In genomic region chr6:51456198-51456597, GRCm38 (mm10) we compare ENCODE assay signal across 28 mouse cellular contexts. TPM values are rescaled to one million over a fixed set of nuclear protein-coding genes. Genes with fewer than 3 reads are reported as not detected.
DNase-seq lines count a peak whose midpoint lies in the region; ATAC-seq lines count a peak whose summit lies in the region.
"Had no signal": no experiment of that assay in that cellular context is flagged by ENCODE, and none has a peak within 500 bp of the region (broad histone marks: within the 10 kb centered on the region; RNA-seq: fewer than 3 reads in every experiment).

No protein-coding gene starts in this region.

- H3K27me3 ChIP-seq in embryonic facial prominence, embryonic 11.5 days (ENCODE audit: control insufficient read depth, insufficient read depth, low read length), result no peaks in the 10 kb centered on the region
- H3K27me3 ChIP-seq in embryonic facial prominence, embryonic 10.5 days (replicated peaks; ENCODE audit: low read depth, poor library complexity, severe bottlenecking), result no peaks in the 10 kb centered on the region
- H3K27me3 ChIP-seq in midbrain, embryonic 15.5 days (replicated peaks), result no peaks in the 10 kb centered on the region
- no peaks in the 10 kb centered on the region for H3K27me3 ChIP-seq in midbrain, embryonic 14.5 days (ENCODE audit: control insufficient read depth, insufficient read depth, low read length)
- H3K27me3 ChIP-seq in limb, embryonic 10.5 days (ENCODE audit: low read depth, poor library complexity, severe bottlenecking), result no peaks in the 10 kb centered on the region
- no peaks in the 10 kb centered on the region for H3K27me3 ChIP-seq in splenic B cell, adult 2 months (ENCODE audit: control insufficient read depth, insufficient read depth, low read length, poor library complexity, severe bottlenecking)
- H3K27me3 ChIP-seq: forebrain, embryonic 13.5 days; heart, embryonic 15.5 days; hindbrain, embryonic 15.5 days; limb, embryonic 13.5 days had no signal

- no peak overlapping the region for H3K9ac ChIP-seq in embryonic facial prominence, embryonic 11.5 days (replicated peaks; ENCODE audit: low read length)
- no peak overlapping the region for H3K9ac ChIP-seq in midbrain, embryonic 15.5 days
- H3K9ac ChIP-seq in midbrain, embryonic 14.5 days (replicated peaks; ENCODE audit: low read length), result no peak overlapping the region
- H3K9ac ChIP-seq: forebrain, embryonic 13.5 days; heart, embryonic 15.5 days; hindbrain, embryonic 15.5 days; limb, embryonic 13.5 days; liver, embryonic 14.5 days had no signal

- peaks cover 8% of the 10 kb centered on the region for H3K36me3 ChIP-seq in embryonic facial prominence, embryonic 11.5 days (replicated peaks; ENCODE audit: control insufficient read depth, insufficient read depth, low read depth, low read length)
- peaks cover 38% of the 10 kb centered on the region for H3K36me3 ChIP-seq in embryonic facial prominence, embryonic 10.5 days (replicated peaks)
- peaks cover 24% of the 10 kb centered on the region for H3K36me3 ChIP-seq in midbrain, embryonic 15.5 days (replicated peaks)
- peaks cover 38% of the 10 kb centered on the region for H3K36me3 ChIP-seq in midbrain, embryonic 14.5 days (ENCODE audit: control insufficient read depth, insufficient read depth, low read length)
- H3K36me3 ChIP-seq in limb, embryonic 10.5 days, result peaks cover 35% of the 10 kb centered on the region
- peaks cover 10% of the 10 kb centered on the region for H3K36me3 ChIP-seq in splenic B cell, adult 2 months (ENCODE audit: control insufficient read depth, insufficient read depth, low read length, poor library complexity, severe bottlenecking)

- no peaks in the 10 kb centered on the region for H3K9me3 ChIP-seq in embryonic facial prominence, embryonic 11.5 days (replicated peaks; ENCODE audit: control insufficient read depth, low read length)
- no peaks in the 10 kb centered on the region for H3K9me3 ChIP-seq in embryonic facial prominence, embryonic 10.5 days
- H3K9me3 ChIP-seq in midbrain, embryonic 15.5 days, result no peaks in the 10 kb centered on the region
- H3K9me3 ChIP-seq in midbrain, embryonic 14.5 days (ENCODE audit: control insufficient read depth, low read length), result no peaks in the 10 kb centered on the region
- H3K9me3 ChIP-seq in limb, embryonic 10.5 days (replicated peaks), result no peaks in the 10 kb centered on the region
- H3K9me3 ChIP-seq: forebrain, embryonic 13.5 days; G1E; heart, embryonic 10.5 days; heart, embryonic 15.5 days; hindbrain, embryonic 15.5 days; limb, embryonic 13.5 days had no signal

- ATAC-seq in embryonic facial prominence, embryonic 11.5 days (replicated peaks; ENCODE audit: insufficient number of reproducible peaks, low FRiP score, low TSS enrichment, low read depth), result no peak
- no peak for ATAC-seq in midbrain, embryonic 15.5 days (replicated peaks)
- ATAC-seq in midbrain, embryonic 14.5 days (ENCODE audit: low FRiP score, low TSS enrichment), result no peak
- ATAC-seq: forebrain, embryonic 13.5 days; inflammation-experienced regulatory T-cells, adult 6 months had no signal

- no peak overlapping the region for H3K4me3 ChIP-seq in embryonic facial prominence, embryonic 11.5 days (ENCODE audit: low read depth, low read length)
- no peak overlapping the region for H3K4me3 ChIP-seq in embryonic facial prominence, embryonic 10.5 days
- H3K4me3 ChIP-seq in midbrain, embryonic 15.5 days, result no peak overlapping the region
- no peak overlapping the region for H3K4me3 ChIP-seq in midbrain, embryonic 14.5 days (replicated peaks; ENCODE audit: low read depth, low read length)
- no peak overlapping the region for H3K4me3 ChIP-seq in limb, embryonic 10.5 days
- H3K4me3 ChIP-seq: forebrain, embryonic 13.5 days; heart, embryonic 10.5 days; heart, embryonic 15.5 days; hindbrain, embryonic 15.5 days; limb, embryonic 13.5 days had no signal

- peak; percentile 54 for DNase-seq in embryonic facial prominence, embryonic 11.5 days (ENCODE audit: low spot score)
- no peak for DNase-seq in embryonic facial prominence, embryonic 10.5 days (ENCODE audit: low spot score)
- DNase-seq in midbrain, embryonic 14.5 days, result no peak
- peak; percentile 27 for DNase-seq in limb, embryonic 10.5 days (ENCODE audit: low spot score)
- peak; percentile 12 for DNase-seq in splenic B cell, adult 2 months (ENCODE audit: low read depth, low spot score)
- no peak for DNase-seq in ovary, postnatal 36 days (ENCODE audit: low spot score)
- no peak for DNase-seq in layer of hippocampus, adult 11-12 months (ENCODE audit: low spot score)
- DNase-seq: adrenal gland, postnatal 14 days; cerebellum, adult 11 months; cerebellum, adult 9-10 months; cerebellum, postnatal 36 days; gastrocnemius, postnatal 10 days; kidney, adult 18-20 months; kidney, postnatal 36 days; lung, adult 2 months; lung, postnatal 10 days; right cerebral cortex, postnatal 4 days; thymus, postnatal 4 days had no signal

- H3K4me2 ChIP-seq in embryonic facial prominence, embryonic 11.5 days (ENCODE audit: low read depth, low read length), result no peak overlapping the region
- H3K4me2 ChIP-seq in midbrain, embryonic 15.5 days, result no peak overlapping the region
- H3K4me2 ChIP-seq in midbrain, embryonic 14.5 days (ENCODE audit: low read length), result no peak overlapping the region
- H3K4me2 ChIP-seq: forebrain, embryonic 13.5 days; heart, embryonic 15.5 days; hindbrain, embryonic 15.5 days; limb, embryonic 13.5 days had no signal

- peaks cover 2% of the 10 kb centered on the region; the same call in 1 of the 2 replicates for H3K4me1 ChIP-seq in embryonic facial prominence, embryonic 11.5 days (ENCODE audit: control insufficient read depth, insufficient read depth, low read length)
- peaks cover 14% of the 10 kb centered on the region; the same call in 1 of the 2 replicates for H3K4me1 ChIP-seq in embryonic facial prominence, embryonic 10.5 days
- H3K4me1 ChIP-seq in midbrain, embryonic 15.5 days, result no peaks in the 10 kb centered on the region; the same call in 1 of the 2 replicates
- no peaks in the 10 kb centered on the region for H3K4me1 ChIP-seq in midbrain, embryonic 14.5 days (ENCODE audit: control insufficient read depth, insufficient read depth, low read length)
- peaks cover 9% of the 10 kb centered on the region for H3K4me1 ChIP-seq in limb, embryonic 10.5 days
- H3K4me1 ChIP-seq: forebrain, embryonic 13.5 days; heart, embryonic 15.5 days had no signal

- no peak overlapping the region for H3K27ac ChIP-seq in embryonic facial prominence, embryonic 11.5 days (replicated peaks; ENCODE audit: low read depth, low read length)
- H3K27ac ChIP-seq in embryonic facial prominence, embryonic 10.5 days (replicated peaks), result no peak overlapping the region
- peak overlapping the region; percentile 18; the same call in 1 of the 2 replicates for H3K27ac ChIP-seq in midbrain, embryonic 15.5 days
- H3K27ac ChIP-seq in midbrain, embryonic 14.5 days (replicated peaks; ENCODE audit: low read depth, low read length), result no peak overlapping the region
- H3K27ac ChIP-seq in limb, embryonic 10.5 days, result no peak overlapping the region
- H3K27ac ChIP-seq: forebrain, embryonic 13.5 days; heart, embryonic 10.5 days; heart, embryonic 15.5 days; hindbrain, embryonic 15.5 days; limb, embryonic 13.5 days; liver, embryonic 14.5 days; macrophage had no signal

- 78% methylated on average over 1 of the region's 1 CpGs for WGBS in embryonic facial prominence, embryonic 11.5 days
- 77% methylated on average over 1 of the region's 1 CpGs for WGBS in embryonic facial prominence, embryonic 10.5 days
- WGBS in midbrain, embryonic 15.5 days, result 93% methylated on average over 1 of the region's 1 CpGs
- 93% methylated on average over 1 of the region's 1 CpGs for WGBS in midbrain, embryonic 14.5 days
- 78% methylated on average over 1 of the region's 1 CpGs for WGBS in limb, embryonic 10.5 days

RNA-seq across cellular contexts. Expression of gene Hnrnpa2b1, which starts 13.5 kb away (rescaled TPM):
- polyA plus RNA-seq in embryonic facial prominence, embryonic 11.5 days (2014; fragmentation: Nextera tagmentation; extraction: Ambion mirVana), result 1,622 and 1,840 TPM in 2 replicates
- 2,407 and 2,547 TPM in 2 replicates for polyA plus RNA-seq in embryonic facial prominence, embryonic 10.5 days (2016; fragmentation: Nextera tagmentation; extraction: Ambion mirVana)
- 1,331 and 1,465 TPM in 2 replicates for polyA plus RNA-seq in midbrain, embryonic 15.5 days (2015; fragmentation: Nextera tagmentation; extraction: Ambion mirVana)
- polyA plus RNA-seq in midbrain, embryonic 14.5 days (2014; fragmentation: Nextera tagmentation; extraction: Ambion mirVana), result 859 and 918 TPM in 2 replicates
- 1,996 and 2,303 TPM in 2 replicates for polyA plus RNA-seq in limb, embryonic 10.5 days (2016; fragmentation: Nextera tagmentation; extraction: Ambion mirVana)

RNA-seq across cellular contexts. Expression of gene Cbx3, which starts 14.0 kb away (rescaled TPM):
- 647 and 750 TPM in 2 replicates for polyA plus RNA-seq in embryonic facial prominence, embryonic 11.5 days (2014; fragmentation: Nextera tagmentation; extraction: Ambion mirVana)
- 700 and 747 TPM in 2 replicates for polyA plus RNA-seq in embryonic facial prominence, embryonic 10.5 days (2016; fragmentation: Nextera tagmentation; extraction: Ambion mirVana)
- polyA plus RNA-seq in midbrain, embryonic 15.5 days (2015; fragmentation: Nextera tagmentation; extraction: Ambion mirVana), result 365 and 388 TPM in 2 replicates
- 518 and 525 TPM in 2 replicates for polyA plus RNA-seq in midbrain, embryonic 14.5 days (2014; fragmentation: Nextera tagmentation; extraction: Ambion mirVana)
- 639 and 665 TPM in 2 replicates for polyA plus RNA-seq in limb, embryonic 10.5 days (2016; fragmentation: Nextera tagmentation; extraction: Ambion mirVana)

RNA-seq across cellular contexts. Expression of gene Nfe2l3, which starts 23.7 kb away (rescaled TPM):
- polyA plus RNA-seq in embryonic facial prominence, embryonic 11.5 days (2014; fragmentation: Nextera tagmentation; extraction: Ambion mirVana), result 1.5 and 1.6 TPM in 2 replicates
- 1.3 and 1.6 TPM in 2 replicates for polyA plus RNA-seq in embryonic facial prominence, embryonic 10.5 days (2016; fragmentation: Nextera tagmentation; extraction: Ambion mirVana)
- polyA plus RNA-seq in midbrain, embryonic 15.5 days (2015; fragmentation: Nextera tagmentation; extraction: Ambion mirVana), result 8.2 and 8.6 TPM in 2 replicates
- 8.2 and 9.0 TPM in 2 replicates for polyA plus RNA-seq in midbrain, embryonic 14.5 days (2014; fragmentation: Nextera tagmentation; extraction: Ambion mirVana)
- 0.39 and 0.56 TPM in 2 replicates for polyA plus RNA-seq in limb, embryonic 10.5 days (2016; fragmentation: Nextera tagmentation; extraction: Ambion mirVana)
- polyA plus RNA-seq: G1E, macrophage had no signal

Comparison
In these comparisons a context has a peak if more than half of its experiments do, and no peak if none do; other contexts are left out.
1. DNase-seq: peak in embryonic facial prominence, embryonic 11.5 days (single experiment), limb, embryonic 10.5 days (single experiment) and splenic B cell, adult 2 months (single experiment); none in embryonic facial prominence, embryonic 10.5 days (single experiment), midbrain, embryonic 14.5 days (single experiment), ovary, postnatal 36 days (single experiment) and layer of hippocampus, adult 11-12 months (single experiment).